Mouse (Mus musculus): ENCODE measurements at regions not wholly inside any gene's neighbourhood (a gene's known extent, or its start where the extent isn't known, plus 50 kb on each side); places are given as distances from the start of the nearest gene placed in this dataset.

DNA sequence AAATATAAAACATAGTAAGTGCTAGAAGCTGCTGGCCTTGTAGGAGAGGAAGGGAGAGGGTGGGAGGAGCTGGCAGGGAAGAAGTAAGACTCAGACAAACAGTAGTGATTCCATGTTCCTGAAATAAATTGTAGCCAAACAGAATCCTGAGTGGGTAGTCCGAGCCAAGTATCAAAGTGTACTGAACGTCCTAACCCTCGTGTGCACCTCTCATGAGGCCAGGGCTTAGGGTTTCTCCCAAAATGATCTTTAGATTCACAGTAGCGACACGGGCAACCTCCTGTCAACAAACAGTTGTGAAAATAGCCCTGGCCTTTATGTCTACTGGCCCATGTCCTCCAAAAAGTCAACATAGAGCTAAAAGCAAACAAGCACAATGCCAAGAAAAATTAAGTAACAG lies 54.3 kb upstream of the Gm47985 start:
- Histone ChIP-seq H3K4me1 (no peaks in the 10 kb centered on the region), H3K4me2 (replicated peaks) (no peak overlapping the region), H3K36me3 (no peaks in the 10 kb centered on the region), H3K27me3 (no peaks in the 10 kb centered on the region), H3K4me3 (no peak overlapping the region), H3K27ac (no peak overlapping the region), H3K9me3 (replicated peaks) (no peaks in the 10 kb centered on the region), H3K9ac (no peak overlapping the region)
- no peak for ATAC-seq (ENCODE audit: low FRiP score)
- WGBS, result 73% methylated on average over 5 of the region's 5 CpGs

DNA sequence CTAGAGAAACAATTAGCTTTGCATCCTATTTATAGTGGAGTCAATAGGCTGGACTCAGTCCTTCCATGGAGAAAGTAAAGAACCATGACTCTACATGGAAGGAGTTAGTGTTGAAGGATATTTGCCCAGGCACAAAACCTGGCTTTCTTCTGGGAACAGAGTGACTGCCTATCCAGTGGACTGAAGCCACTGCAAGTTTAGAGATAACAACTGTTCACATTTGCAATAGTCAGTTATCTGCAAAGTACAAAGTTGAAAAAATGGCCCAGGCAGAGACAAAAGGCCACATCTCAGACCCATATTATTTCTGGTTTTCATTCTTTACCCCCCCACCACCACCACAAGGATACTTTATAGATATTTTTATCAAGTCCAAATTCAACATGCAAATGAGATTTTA lies 53.4 kb upstream of the Gm47985 start:
- ATAC-seq (ENCODE audit: low FRiP score), result no peak
- Histone ChIP-seq H3K9ac (no peak overlapping the region), H3K4me2 (replicated peaks) (no peak overlapping the region), H3K27ac (no peak overlapping the region), H3K9me3 (replicated peaks) (no peaks in the 10 kb centered on the region), H3K4me3 (no peak overlapping the region), H3K36me3 (no peaks in the 10 kb centered on the region), H3K27me3 (no peaks in the 10 kb centered on the region), H3K4me1 (no peaks in the 10 kb centered on the region)

DNA sequence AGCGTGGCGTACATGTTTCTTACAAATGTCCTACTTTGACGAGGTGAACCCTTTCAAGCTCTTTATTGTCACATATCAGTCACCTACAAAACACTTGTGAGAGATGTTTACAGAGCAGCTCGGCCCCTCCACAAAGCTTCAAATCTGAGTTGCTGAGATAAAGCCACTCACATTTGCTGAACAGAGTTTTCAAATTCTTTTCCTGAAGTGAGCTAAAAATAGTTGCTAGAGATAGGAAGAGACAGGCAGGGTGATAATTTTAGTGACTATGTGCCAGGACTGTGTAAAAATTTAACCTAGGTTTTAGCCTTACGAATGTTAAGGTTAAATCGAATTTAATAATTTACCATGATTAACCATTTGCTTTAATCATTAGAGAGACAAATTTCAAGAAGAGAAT lies 52.3 kb upstream of the Gm47985 start:
- H3K36me3 ChIP-seq, result no peaks in the 10 kb centered on the region
- no peak for ATAC-seq (ENCODE audit: low FRiP score)
- WGBS, result 86% methylated on average over 6 of the region's 6 CpGs

DNA sequence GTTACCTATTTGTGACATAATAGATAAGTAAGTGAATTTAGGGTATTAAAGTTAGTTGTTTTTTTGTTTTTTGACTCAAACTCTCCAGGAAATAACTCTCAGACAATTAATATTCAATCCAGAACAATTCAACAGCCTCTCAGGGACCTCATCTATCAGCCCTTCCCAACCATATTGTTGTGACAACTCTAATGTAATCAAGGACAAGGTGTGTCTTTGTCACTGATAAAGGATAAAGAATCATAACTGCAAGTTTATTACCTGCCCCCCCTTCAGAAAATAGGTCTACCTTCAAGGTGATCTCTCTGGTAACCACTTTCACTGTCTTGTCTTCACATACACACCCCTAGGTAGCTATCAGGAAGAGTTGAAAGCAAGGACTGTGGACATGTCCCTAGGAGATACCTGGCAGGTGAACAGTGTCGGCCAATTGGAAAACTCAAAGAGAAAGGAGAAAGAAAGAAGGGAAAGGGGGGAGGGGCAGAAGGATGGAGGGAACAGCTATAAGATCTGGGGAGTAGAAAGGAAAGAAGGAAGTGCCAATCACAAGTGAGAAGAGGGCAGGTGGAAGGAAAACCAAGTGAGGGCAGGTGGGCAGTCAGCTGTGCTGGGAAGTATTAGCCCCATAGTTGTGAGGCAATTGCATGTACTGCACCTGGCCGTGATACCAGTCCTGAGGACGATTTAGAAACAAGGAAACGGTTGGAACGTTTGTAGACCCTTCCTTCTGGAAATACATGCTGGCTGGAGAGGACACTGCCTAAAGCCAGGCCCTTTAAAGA lies 51.3 kb upstream of the Gm47985 start:
- H3K27me3 ChIP-seq, result no peaks in the 10 kb centered on the region
- no peaks in the 10 kb centered on the region for H3K36me3 ChIP-seq
- ATAC-seq (ENCODE audit: low FRiP score), result no peak
- H3K9me3 ChIP-seq (replicated peaks), result no peaks in the 10 kb centered on the region
- H3K27ac ChIP-seq, result no peak overlapping the region
- 87% methylated on average over 5 of the region's 5 CpGs for WGBS
- H3K4me3 ChIP-seq, result no peak overlapping the region
- H3K4me1 ChIP-seq, result no peaks in the 10 kb centered on the region
- no peak overlapping the region for H3K4me2 ChIP-seq (replicated peaks)
- H3K9ac ChIP-seq, result no peak overlapping the region

More for the DNA sequence above, 52.3 kb upstream of the Gm47985 start:
- H3K4me2 ChIP-seq (replicated peaks), result no peak overlapping the region
- H3K9ac ChIP-seq, result no peak overlapping the region
- H3K9me3 ChIP-seq (replicated peaks), result no peaks in the 10 kb centered on the region
- no peak overlapping the region for H3K27ac ChIP-seq
- no peak overlapping the region for H3K4me3 ChIP-seq
- H3K27me3 ChIP-seq, result no peaks in the 10 kb centered on the region
- H3K4me1 ChIP-seq, result no peaks in the 10 kb centered on the region

DNA sequence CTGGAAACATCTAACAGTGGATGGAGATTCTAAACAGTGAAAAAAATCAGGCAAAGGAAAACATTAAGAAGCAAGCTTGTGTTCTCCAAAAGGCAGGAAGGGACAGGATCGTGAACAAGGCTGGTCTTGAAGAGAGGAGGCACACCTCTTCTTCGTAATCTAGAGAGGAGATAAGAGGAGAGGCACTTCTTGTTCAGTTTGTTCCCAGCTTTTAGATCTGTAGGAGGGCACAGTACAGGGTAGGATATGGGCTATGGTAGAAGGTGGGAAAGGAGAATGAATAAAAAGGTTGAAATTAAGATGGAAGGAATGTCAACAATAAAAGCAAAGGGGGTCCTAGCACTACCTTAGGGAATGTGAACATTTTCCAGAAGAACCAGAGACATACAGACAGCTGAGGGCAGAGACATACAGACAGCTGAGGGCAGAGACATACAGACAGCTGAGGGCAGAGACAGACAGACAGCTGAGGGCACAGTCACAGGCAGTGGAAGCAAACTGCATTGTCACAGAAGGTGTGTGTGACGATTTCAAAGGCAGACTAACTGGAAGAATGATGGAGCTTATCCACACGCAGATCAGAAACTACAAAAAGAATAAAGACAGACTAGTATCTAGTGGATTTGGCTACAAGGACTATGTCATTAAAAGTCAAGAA lies 50.6 kb upstream of the Gm47985 start:
- WGBS, result 83% methylated on average over 4 of the region's 4 CpGs
- Histone ChIP-seq H3K4me2 (replicated peaks) (no peak overlapping the region), H3K36me3 (no peaks in the 10 kb centered on the region)

More for the DNA sequence above, 50.6 kb upstream of the Gm47985 start:
- ATAC-seq (ENCODE audit: low FRiP score), result no peak
- no peak overlapping the region for H3K9ac ChIP-seq
- H3K27me3 ChIP-seq, result no peaks in the 10 kb centered on the region
- H3K9me3 ChIP-seq (replicated peaks), result no peaks in the 10 kb centered on the region
- no peak overlapping the region for H3K4me3 ChIP-seq
- H3K27ac ChIP-seq, result no peak overlapping the region
- no peaks in the 10 kb centered on the region for H3K4me1 ChIP-seq

Measured in hindbrain, embryonic 12.5 days (tissue).